Mouse (Mus musculus): Measurements from ENCODE around the gene Ikzf4. TPM values are rescaled to one million over a fixed set of nuclear protein-coding genes. Genes with fewer than 3 reads are reported as not detected.

The Ikzf4 gene
- 0.32 and 0.58 TPM in 2 replicates for polyA plus RNA-seq (2012; ENCODE audit: insufficient read depth, insufficient read length, missing spikeins)

DNA sequence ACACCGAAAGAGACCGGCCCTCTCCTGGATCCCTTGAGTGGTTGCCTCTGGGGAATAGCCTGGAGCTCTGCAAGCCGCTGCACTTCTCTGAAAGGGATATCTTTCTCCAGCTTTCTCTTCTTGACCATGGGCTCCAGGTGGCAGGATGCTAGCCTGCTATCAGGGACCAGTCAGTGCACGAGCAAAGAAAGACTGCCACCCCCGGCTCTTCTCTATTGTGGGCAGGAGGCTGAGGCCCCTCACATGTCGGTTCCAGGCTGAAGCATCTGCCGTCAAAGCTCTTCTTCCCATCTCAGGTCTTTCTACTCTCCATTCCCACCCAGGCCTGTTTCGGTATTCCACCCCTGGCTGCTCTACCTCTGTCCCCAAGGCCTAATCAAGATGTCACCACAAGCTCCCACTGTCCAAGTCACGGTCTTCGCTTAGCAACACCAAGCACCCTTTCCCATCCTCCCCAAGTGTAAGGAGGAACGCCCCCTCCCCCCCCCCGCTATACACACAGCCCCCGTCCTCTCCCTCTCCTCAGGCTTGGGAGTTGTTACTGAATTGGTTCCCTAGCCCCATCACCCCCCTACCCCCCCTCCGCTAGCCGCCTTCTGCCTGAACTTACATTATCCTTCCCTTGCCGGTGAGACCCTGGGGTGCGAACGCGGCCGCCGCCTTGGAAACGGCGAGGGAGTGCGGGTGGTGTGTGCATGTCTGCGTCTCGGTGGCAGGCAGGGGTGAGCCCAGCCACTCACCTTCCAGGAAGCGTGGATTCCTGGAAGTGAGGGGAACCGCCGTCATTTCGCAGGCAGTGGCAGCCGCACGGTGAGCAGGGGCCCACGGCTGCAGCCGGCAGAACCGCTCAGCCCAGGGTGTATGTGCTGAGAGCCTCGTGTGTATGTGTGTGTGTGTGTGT is at the start of gene Ikzf4:
Gene Ikzf4, minus strand, starts transcription at position 881 of the 901 bp plus-strand sequence.
- Histone ChIP-seq H3K4me3 (ENCODE audit: insufficient read depth, low read depth, low read length) (peak within 1 kb of the TSS; percentile 58), H3K4me1 (ENCODE audit: control insufficient read depth, insufficient read depth, insufficient read length, low read length) (no peaks in the 10 kb centered on the region), H3K27ac (replicated peaks; ENCODE audit: low read depth, low read length) (peak within 1 kb of the TSS; percentile 47)

DNA sequence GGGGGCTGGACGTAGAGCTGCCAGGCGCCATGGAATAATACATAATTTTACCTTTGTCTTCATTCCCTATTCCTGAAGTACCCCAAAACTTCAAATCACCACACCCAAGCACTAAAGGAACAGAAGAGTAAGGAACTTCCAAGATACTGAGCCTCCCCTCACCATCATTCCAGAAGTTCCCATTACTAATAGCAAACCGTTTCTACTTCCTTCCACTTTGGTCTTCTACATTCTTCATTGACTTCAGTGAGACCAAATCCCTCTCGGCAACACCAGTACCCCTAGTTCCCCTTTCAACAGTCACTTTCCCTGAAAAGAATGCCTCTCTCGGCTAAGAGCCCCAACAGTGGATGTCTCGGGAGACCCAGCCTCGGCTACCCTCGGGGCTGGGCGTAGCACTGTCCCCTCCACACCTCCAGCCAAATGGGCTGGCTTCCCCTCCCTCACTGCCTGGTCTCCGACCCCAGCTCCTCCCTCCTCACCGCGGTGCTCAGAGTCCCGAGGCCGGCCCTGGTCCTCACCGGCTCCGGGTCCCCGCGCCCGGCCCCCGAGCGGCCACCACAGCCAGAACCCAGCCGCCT is 49.7 kb upstream of the Ikzf4 start:
- Histone ChIP-seq H3K4me1 (ENCODE audit: control insufficient read depth, insufficient read depth, insufficient read length, low read length) (no peaks in the 10 kb centered on the region), H3K4me3 (ENCODE audit: insufficient read depth, low read depth, low read length) (peak overlapping the region; percentile 75), H3K27ac (replicated peaks; ENCODE audit: low read depth, low read length) (peak overlapping the region; percentile 43)

DNA sequence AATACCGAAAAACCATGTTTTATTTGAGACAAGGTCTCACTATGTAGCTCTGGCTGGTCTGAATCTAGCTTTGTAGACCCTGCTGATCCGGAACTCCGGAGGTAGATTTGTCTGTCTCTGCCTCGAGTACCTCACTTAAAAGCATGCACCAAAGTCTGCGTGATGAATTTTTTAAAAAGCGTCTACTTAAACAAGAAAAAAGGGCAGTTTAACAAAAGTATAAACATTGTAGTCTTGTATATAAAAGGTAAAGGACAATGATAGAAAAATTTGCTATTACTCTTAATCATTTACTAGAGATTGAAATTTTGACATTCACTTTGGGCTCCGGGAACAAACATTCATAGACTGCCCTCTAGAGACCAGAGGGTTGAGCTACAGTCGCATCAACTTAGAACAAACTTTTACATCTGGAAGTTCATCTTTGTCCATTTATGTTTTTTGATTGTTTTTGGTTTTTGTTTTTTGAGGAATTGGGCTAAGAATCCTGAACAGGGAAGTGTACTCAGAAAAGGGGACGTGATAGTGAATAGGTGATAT is 28.7 kb upstream of the Ikzf4 start:
- no peaks in the 10 kb centered on the region for H3K4me1 ChIP-seq (ENCODE audit: control insufficient read depth, insufficient read depth, insufficient read length, low read length)
- H3K4me3 ChIP-seq (ENCODE audit: insufficient read depth, low read depth, low read length), result peak overlapping the region; percentile 75
- peak overlapping the region; percentile 66 for H3K27ac ChIP-seq (replicated peaks; ENCODE audit: low read depth, low read length)

DNA sequence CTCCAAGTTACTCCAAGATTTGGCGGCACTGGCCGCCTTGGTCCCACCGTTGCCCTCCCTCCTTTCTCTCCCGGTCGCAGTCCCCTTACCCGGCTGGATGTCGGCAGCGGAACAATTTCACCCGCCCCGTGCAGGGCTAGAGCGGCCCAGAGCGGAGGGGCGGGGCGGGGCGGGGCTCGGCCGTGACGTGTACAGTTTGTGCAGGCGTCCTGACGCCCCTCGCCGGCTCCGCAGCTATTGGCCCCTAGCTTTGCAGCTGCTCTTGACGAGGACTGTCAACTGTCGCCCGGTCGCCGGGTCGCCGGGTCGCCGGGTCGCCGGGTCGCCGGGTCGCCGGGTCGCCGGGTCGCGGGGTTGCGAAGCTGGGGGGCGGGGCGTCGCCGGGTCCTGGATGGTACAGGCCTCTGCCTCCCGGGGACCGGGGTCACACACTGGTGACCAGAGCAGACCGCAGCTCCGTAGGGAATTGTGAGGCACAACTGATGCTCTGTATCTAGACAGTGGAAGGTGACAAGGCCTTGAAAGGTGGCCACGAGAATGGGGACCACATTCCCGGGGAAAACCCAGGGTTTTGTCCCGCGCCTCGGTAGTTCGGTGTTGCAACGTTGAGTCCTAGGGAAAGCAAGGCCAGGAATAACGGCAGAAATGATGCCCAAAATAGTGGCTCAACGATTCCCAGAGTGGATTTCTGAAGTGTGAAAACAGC is 28.1 kb upstream of the Ikzf4 start, which contains the start of gene Suox:
Gene Suox, minus strand, starts transcription at position 311 of the 706 bp plus-strand sequence.
- H3K4me3 ChIP-seq (ENCODE audit: insufficient read depth, low read depth, low read length), result peak within 1 kb of the TSS; percentile 75
- no peaks in the 10 kb centered on the region for H3K4me1 ChIP-seq (ENCODE audit: control insufficient read depth, insufficient read depth, insufficient read length, low read length)
- peak within 1 kb of the TSS; percentile 66 for H3K27ac ChIP-seq (replicated peaks; ENCODE audit: low read depth, low read length)

DNA sequence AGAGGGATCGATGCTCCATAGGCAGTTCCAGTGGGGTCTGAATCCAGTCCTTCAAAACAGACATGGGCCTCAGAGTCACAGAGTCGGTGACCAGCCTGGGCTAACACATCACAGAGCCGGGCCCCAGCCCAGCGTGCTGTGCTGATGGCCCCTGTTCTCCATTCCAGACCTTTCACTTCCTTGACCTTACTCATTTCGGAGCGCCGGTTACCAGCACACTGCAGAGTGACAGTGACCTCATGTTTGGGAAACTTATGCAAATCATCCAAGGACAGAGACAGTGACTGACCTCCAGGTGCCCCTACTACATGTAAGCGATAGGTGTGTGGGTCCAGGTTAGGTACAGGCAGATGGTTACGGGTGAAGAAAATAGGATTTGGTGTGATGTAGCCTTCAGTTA is 25.4 kb upstream of the Ikzf4 start:
- H3K4me1 ChIP-seq (ENCODE audit: control insufficient read depth, insufficient read depth, insufficient read length, low read length), result no peaks in the 10 kb centered on the region
- H3K4me3 ChIP-seq (ENCODE audit: insufficient read depth, low read depth, low read length), result no peak overlapping the region
- no peak overlapping the region for H3K27ac ChIP-seq (replicated peaks; ENCODE audit: low read depth, low read length)

DNA sequence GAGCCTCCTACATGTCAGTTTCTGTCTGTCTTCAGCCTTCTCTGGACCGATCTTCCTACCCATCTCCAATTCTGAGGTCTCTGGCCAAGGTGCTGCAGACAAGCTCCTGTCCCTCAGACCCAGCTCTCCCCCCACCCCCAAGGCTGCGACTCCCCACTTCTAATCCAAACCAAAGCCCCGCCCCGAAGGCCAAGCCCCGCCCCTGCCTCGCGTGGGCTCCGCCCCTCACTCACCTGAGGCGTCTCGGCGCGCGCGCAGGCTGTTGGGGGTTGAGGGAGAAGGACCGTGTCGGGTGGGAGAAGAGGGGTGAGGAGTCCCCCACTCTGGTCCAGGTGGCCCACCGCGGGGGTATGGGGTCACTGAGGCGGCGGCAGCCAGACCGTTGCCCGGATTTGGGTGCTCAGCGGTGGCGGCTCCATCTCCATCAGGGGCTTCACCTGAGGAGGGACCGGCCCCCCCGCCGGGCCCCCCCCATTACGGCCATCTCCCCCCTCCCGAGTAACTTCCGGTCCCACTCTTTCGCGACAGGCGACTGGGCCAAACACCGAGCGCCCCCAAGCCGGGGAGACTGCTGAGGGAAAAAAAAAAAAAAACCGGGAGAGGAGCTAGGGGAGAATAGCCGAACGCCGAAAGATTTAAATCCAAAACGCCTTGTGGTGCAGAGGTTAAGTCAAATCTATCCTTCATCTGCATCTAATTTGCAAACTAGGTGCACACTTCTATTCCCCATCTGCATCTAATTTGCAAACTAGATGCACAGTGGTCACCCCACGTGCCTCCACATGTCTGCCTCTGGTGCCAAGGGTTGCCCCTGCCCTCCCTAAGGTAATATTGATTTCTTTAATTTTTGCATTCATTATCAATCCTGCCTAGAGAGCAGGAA is 23.2 kb upstream of the Ikzf4 start:
- peak overlapping the region; percentile 48 for H3K4me3 ChIP-seq (ENCODE audit: insufficient read depth, low read depth, low read length)
- no peak overlapping the region for H3K27ac ChIP-seq (replicated peaks; ENCODE audit: low read depth, low read length)
- no peaks in the 10 kb centered on the region for H3K4me1 ChIP-seq (ENCODE audit: control insufficient read depth, insufficient read depth, insufficient read length, low read length)

DNA sequence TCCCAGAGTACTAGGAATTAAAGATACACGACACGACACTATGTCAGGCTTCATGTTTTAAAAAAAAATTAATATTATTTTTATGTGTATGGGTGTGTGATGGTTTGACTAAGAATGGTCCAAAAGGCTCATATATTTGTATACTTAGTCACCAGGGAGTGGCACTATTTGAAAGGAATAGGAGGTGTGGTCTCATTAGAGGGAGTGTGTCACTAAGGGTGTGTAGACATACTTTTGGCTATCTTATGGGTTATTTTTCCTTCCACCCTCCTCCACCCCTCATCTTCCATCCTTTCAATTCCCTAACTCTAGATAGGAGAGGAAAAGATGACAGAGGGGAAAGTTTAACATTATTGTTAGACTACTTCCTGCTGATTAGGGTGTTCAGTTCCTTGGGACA is 20.0 kb upstream of the Ikzf4 start:
- Histone ChIP-seq H3K4me3 (ENCODE audit: insufficient read depth, low read depth, low read length) (no peak overlapping the region), H3K4me1 (ENCODE audit: control insufficient read depth, insufficient read depth, insufficient read length, low read length) (no peaks in the 10 kb centered on the region), H3K27ac (replicated peaks; ENCODE audit: low read depth, low read length) (no peak overlapping the region)

DNA sequence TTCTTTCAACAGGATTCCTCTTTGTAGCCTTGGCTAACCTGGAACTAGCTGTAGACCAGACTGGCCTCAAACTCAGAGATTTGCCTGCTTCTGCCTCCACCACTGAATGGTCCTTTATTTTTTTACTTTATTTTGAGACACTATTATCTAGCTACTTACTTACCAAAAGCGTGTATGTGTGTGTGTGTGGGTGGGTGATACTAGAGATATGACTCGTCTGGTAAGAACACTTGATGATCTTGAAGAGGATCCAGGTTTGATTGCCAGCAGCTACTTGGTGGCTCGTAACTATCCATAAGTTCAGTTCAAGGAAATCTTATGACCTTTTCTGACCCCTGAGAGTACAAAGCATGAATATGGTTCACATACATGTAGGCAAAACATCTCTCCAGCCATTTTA is 19.5 kb upstream of the Ikzf4 start:
- H3K4me3 ChIP-seq (ENCODE audit: insufficient read depth, low read depth, low read length), result no peak overlapping the region
- no peaks in the 10 kb centered on the region for H3K4me1 ChIP-seq (ENCODE audit: control insufficient read depth, insufficient read depth, insufficient read length, low read length)
- H3K27ac ChIP-seq (replicated peaks; ENCODE audit: low read depth, low read length), result no peak overlapping the region

DNA sequence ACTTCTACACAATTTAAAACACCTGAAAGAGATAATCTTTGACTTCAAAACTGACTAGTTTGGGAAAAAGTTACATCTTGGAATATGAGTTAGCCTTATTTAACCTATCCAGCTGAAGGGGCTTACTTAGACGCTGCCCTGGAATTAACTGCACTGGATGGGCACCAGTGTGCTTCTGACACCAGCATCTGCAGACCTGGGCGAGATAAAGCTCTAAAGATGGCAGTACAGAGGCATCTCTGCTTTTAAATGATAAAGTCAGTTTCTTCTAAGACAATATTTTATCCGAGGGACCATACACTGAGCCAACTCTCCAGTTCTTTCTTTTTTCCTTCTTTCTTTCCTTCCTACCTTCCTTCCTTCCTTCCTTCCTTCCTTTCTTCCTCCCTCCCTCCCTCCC is 19.0 kb upstream of the Ikzf4 start:
- Histone ChIP-seq H3K4me1 (ENCODE audit: control insufficient read depth, insufficient read depth, insufficient read length, low read length) (no peaks in the 10 kb centered on the region), H3K27ac (replicated peaks; ENCODE audit: low read depth, low read length) (no peak overlapping the region), H3K4me3 (ENCODE audit: insufficient read depth, low read depth, low read length) (no peak overlapping the region)

DNA sequence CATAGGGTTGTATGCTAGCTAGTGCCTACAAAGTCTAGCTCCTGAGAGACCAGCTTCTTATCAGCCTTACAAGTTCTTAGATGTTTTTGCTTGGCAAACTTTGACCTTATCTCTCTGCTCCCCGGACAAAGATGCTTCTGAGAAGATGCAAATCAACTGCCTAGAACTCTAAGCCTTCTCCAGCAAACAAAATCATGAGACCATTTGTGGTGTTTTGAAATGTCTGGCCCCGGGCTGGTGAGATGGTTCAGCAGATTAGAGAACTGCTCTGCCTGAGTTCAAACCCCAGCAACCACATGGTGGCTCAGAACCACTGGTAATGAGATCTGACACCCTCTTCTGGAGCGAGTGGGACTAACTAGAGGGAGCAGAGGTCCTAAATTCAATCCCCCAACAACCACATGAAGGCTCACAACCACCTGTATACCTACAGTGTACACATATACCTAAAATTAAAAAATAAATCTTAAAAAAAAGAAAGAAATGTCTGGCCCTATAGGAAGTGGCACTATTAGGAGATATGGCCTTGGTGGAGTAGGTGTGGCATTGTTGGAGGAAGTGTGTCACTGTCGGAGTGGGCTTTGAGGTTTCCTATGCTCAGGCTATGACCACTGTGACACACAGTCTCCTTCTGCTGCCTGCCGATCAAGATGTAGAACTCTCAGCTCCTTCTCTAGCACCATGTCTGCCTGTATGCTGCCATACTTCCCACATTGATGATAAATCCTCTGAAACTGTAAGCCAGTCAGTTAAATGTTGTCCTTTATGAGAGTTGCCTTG is 17.8 kb upstream of the Ikzf4 start:
- Histone ChIP-seq H3K27ac (replicated peaks; ENCODE audit: low read depth, low read length) (no peak overlapping the region), H3K4me1 (ENCODE audit: control insufficient read depth, insufficient read depth, insufficient read length, low read length) (no peaks in the 10 kb centered on the region), H3K4me3 (ENCODE audit: insufficient read depth, low read depth, low read length) (no peak overlapping the region)

DNA sequence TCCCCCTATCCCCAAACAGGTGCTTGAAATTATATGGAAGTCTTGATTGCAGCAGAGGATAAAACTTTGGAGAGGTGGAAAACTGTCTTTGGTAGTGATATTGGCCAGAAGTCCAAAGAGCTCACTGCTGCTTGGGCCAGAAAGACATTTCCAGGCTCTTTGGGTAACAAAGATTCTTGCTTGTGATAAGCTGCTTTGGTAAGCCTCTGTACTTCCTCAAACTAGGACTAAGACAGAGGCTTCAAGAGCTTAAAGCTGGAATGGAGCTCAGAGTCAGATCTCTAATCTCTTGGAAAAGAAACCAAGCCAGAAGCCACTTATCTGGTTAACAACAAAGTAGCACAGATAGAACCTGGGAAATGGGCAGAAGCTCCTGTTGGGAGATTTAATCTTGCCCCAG is 16.7 kb upstream of the Ikzf4 start:
- H3K4me1 ChIP-seq (ENCODE audit: control insufficient read depth, insufficient read depth, insufficient read length, low read length), result no peaks in the 10 kb centered on the region
- H3K27ac ChIP-seq (replicated peaks; ENCODE audit: low read depth, low read length), result no peak overlapping the region
- H3K4me3 ChIP-seq (ENCODE audit: insufficient read depth, low read depth, low read length), result no peak overlapping the region

DNA sequence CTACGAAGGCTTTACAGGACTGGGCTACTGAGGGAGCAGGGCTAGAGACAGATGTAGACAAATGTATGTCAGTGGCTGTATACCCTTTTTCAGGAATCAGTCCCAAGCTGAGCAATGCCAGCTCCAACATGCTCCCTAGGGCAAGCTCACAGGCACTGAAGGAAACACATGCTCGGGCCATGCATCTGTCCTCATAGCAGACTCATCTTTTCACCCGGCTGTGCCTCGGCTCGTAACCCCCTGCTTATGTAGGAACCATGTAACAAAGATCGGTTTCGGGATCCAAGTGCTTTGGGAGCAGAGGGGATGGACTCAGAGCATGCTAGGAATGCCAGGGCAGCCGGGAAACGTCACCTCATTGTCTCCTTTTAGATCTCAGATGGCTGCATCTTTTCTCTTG is 13.7 kb upstream of the Ikzf4 start:
- H3K27ac ChIP-seq (replicated peaks; ENCODE audit: low read depth, low read length), result no peak overlapping the region
- H3K4me3 ChIP-seq (ENCODE audit: insufficient read depth, low read depth, low read length), result no peak overlapping the region
- H3K4me1 ChIP-seq (ENCODE audit: control insufficient read depth, insufficient read depth, insufficient read length, low read length), result no peaks in the 10 kb centered on the region

DNA sequence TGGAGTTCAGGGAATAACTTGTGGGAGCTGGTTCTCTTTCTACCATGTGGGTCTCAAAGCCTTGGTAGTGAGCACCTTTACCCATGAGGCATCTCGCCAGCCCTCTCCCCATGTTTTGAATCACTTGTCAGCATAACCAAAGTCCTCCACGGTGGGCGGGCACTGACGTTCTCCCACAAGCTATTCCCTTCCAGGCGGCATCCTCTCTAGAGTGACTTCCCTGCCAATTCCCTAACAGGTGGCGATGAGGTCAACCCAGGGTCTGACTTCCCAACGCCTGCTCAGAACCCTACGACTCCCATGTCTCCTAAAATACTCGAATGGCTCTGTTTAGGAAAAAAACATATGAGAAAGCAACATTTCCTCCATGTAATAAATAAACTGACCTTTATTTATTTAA is 12.1 kb upstream of the Ikzf4 start:
- H3K4me3 ChIP-seq (ENCODE audit: insufficient read depth, low read depth, low read length), result no peak overlapping the region
- H3K4me1 ChIP-seq (ENCODE audit: control insufficient read depth, insufficient read depth, insufficient read length, low read length), result no peaks in the 10 kb centered on the region
- no peak overlapping the region for H3K27ac ChIP-seq (replicated peaks; ENCODE audit: low read depth, low read length)

DNA sequence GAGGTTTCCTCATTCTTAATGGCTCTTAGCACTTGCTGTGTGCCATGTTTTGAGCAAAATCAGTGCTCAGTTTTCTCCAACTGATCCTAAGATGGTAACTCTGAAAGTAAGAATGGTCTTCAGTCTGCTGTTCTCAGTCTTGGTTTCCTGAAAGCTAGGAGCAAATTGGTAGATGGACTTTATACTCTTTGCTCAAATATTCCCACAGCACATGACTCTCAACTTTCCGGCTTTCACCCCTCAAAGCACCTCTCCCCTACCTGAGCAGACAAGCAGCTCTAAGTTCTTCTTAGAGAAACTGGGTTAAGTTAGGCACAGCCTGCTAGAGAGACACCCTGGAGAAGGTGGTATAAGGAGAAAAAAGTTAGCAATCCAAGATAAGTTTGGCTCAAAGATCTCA is 10.9 kb upstream of the Ikzf4 start:
- Histone ChIP-seq H3K4me3 (ENCODE audit: insufficient read depth, low read depth, low read length) (no peak overlapping the region), H3K27ac (replicated peaks; ENCODE audit: low read depth, low read length) (no peak overlapping the region), H3K4me1 (ENCODE audit: control insufficient read depth, insufficient read depth, insufficient read length, low read length) (no peaks in the 10 kb centered on the region)

All from brown adipose tissue, adult 24 weeks (tissue).